Mouse (Mus musculus) heart, embryonic 10.5 days (tissue): ENCODE measurements around the gene Myo1g. TPM values are rescaled to one million over a fixed set of nuclear protein-coding genes. Genes with fewer than 3 reads are reported as not detected.

Experiments used
- microRNA-seq: library from miRNA; unstranded; fragments of <30 nt; microRNA quantifications from one replicate; pipeline ENCODE4, GENCODE M21; 2017
- polyA plus RNA-seq: library from polyadenylated mRNA; unstranded; fragments of >200 nt; fragmentation: Nextera tagmentation; extraction: Ambion mirVana; gene quantifications from 2 replicates; pipeline ENCODE4 v1.2.1, GENCODE M21; 2016

Myo1g gene
- polyA plus RNA-seq, 1 experiment from 2014 or later = 1.6 TPM

Small RNA genes lying within 50 kb of the gene (microRNA-seq; reads per million reads assigned to microRNA genes)
- not detected for gene Gm22123

Other genes with a start within 250 kb of the Myo1g start
- 85.6 and 101 TPM in 2 replicates for gene Tmed4, start 246.1 kb downstream of the Myo1g start, polyA plus RNA-seq
- gene Ogdh, start 229.3 kb downstream of the Myo1g start, polyA plus RNA-seq = 187 and 299 TPM in 2 replicates
- gene Zmiz2, start 131.9 kb downstream of the Myo1g start, polyA plus RNA-seq = 8.1 and 10.2 TPM in 2 replicates
- gene Ppia, start 105.5 kb downstream of the Myo1g start, polyA plus RNA-seq = 4,882 and 5,148 TPM in 2 replicates
- 303 and 415 TPM in 2 replicates for gene H2afv, start 76.5 kb downstream of the Myo1g start, polyA plus RNA-seq
- 21.0 and 24.4 TPM in 2 replicates for gene Purb, start 45.0 kb downstream of the Myo1g start, polyA plus RNA-seq
- gene Ccm2, start 25.9 kb upstream of the Myo1g start, polyA plus RNA-seq = 86.1 and 108 TPM in 2 replicates
- gene Nacad, start 85.1 kb upstream of the Myo1g start, polyA plus RNA-seq = 2.4 and 2.9 TPM in 2 replicates
- 72.1 and 73.8 TPM in 2 replicates for gene Tbrg4, start 105.1 kb upstream of the Myo1g start, polyA plus RNA-seq
- not detected in 2 replicates for gene Wap, start 117.7 kb upstream of the Myo1g start, polyA plus RNA-seq
- gene Ramp3, start 137.6 kb upstream of the Myo1g start, polyA plus RNA-seq = 1.3 and 2.5 TPM in 2 replicates